Mouse (Mus musculus) heart, adult 2 months (tissue): ENCODE measurements at regions not wholly inside any gene's neighbourhood (a gene's known extent, or its start where the extent isn't known, plus 50 kb on each side); places are given as distances from the start of the nearest gene placed in this dataset.

Experiments
- DNase-seq, 2 experiments: peaks; one replicate each; pipeline ENCODE4 v3.0.0; 2021
- H3K27ac ChIP-seq: fragments of 200-600 bp; 2 replicates; pipeline ENCODE4 v1.8.1; 2022
- H3K27me3 ChIP-seq: fragments of 200-500 bp; 2 replicates; pipeline ENCODE4 v1.6.1; 2012; ENCODE audit warnings: mild to moderate bottlenecking, low read length, inconsistent platforms, mixed read lengths; ENCODE audit not compliant: control insufficient read depth, insufficient read depth
- H3K36me3 ChIP-seq: fragments of 200-500 bp; 2 replicates; pipeline ENCODE4 v1.6.1; 2012; ENCODE audit warnings: low read length, inconsistent platforms; ENCODE audit not compliant: control insufficient read depth, insufficient read depth
- H3K4me1 ChIP-seq: fragments of 200-500 bp; 2 replicates; pipeline ENCODE4 v1.6.1; 2011; ENCODE audit warnings: low read length; ENCODE audit not compliant: control insufficient read depth, insufficient read depth
- H3K4me3 ChIP-seq: fragments of 200-600 bp; 2 replicates; pipeline ENCODE4 v1.8.1; 2022
- H3K79me2 ChIP-seq: fragments of 200-500 bp; replicated peaks from 2 replicates; pipeline ENCODE4 v1.6.1; 2012; ENCODE audit warnings: mild to moderate bottlenecking, inconsistent platforms, low read length, moderate library complexity, mixed read lengths; ENCODE audit not compliant: control insufficient read depth, insufficient read depth
- H3K9ac ChIP-seq: fragments of 200-500 bp; 2 replicates; pipeline ENCODE4 v1.6.1; 2012; ENCODE audit warnings: low read depth, mild to moderate bottlenecking, control low read depth, inconsistent platforms, low read length, mixed read lengths
- CTCF ChIP-seq: fragments of 200-600 bp; IDR thresholded peaks from 2 replicates; pipeline ENCODE4 v1.8.1; 2022; ENCODE audit warnings: antibody characterized with exemption, mild to moderate bottlenecking, moderate library complexity
- EP300 ChIP-seq: fragments of 200-500 bp; IDR thresholded peaks from 2 replicates; pipeline ENCODE4 v1.6.1; 2011; ENCODE audit warnings: low read depth, low read length, control low read depth; ENCODE audit not compliant: insufficient read depth
- POLR2A ChIP-seq: fragments of 200-500 bp; IDR thresholded peaks from 2 replicates; pipeline ENCODE4 v1.6.1; 2011; ENCODE audit warnings: mild to moderate bottlenecking, low read depth, low read length, control low read depth; ENCODE audit not compliant: insufficient read depth
- WGBS: fragments of 180-500 bp; shearing (Covaris S2); methylation state at CpG from one replicate; pipeline ENCODE4 v1.1.7; 2018; 5-methylcytosine and 5-hydroxymethylcytosine counted together
- intact Hi-C: fragments of 180-260 bp; cut with DNase I; formaldehyde crosslinking; loops from one replicate; pipeline ENCODE4 v1.15.1; 2025

- Histone ChIP-seq H3K36me3 (no peaks in the 10 kb centered on the region), H3K9ac (no peak overlapping the region), H3K27ac (no peak overlapping the region), H3K4me1 (no peaks in the 10 kb centered on the region; the same call in 1 of the 2 replicates), H3K4me3 (no peak overlapping the region), H3K79me2 (no peaks in the 10 kb centered on the region), H3K27me3 (no peaks in the 10 kb centered on the region)
- WGBS = 84% methylated on average over 2 of the region's 2 CpGs
- TF ChIP-seq CTCF = no peak
- no peak for TF ChIP-seq EP300
- no peak for TF ChIP-seq POLR2A
- DNase-seq = no peak
- intact Hi-C loops = no loop called here
Measured at GRCm38 (mm10) chr13:94646326-94646725, 142.4 kb upstream of the Tbca start.

GRCm38 (mm10) chr13:94646781-94647555, 141.7 kb upstream of the Tbca start:
- H3K36me3 ChIP-seq = no peaks in the 10 kb centered on the region
- no peaks in the 10 kb centered on the region for H3K79me2 ChIP-seq
- 44% methylated on average over 12 of the region's 12 CpGs for WGBS
- intact Hi-C loops = no loop called here
- no peak for TF ChIP-seq EP300
- H3K4me1 ChIP-seq = no peaks in the 10 kb centered on the region; the same call in 1 of the 2 replicates
- no peak overlapping the region for H3K4me3 ChIP-seq
- no peak for DNase-seq
- H3K9ac ChIP-seq = no peak overlapping the region
- no peak overlapping the region for H3K27ac ChIP-seq
- no peaks in the 10 kb centered on the region for H3K27me3 ChIP-seq

- Histone ChIP-seq H3K36me3 (no peaks in the 10 kb centered on the region), H3K79me2 (no peaks in the 10 kb centered on the region), H3K4me1 (no peaks in the 10 kb centered on the region; the same call in 1 of the 2 replicates), H3K27me3 (no peaks in the 10 kb centered on the region), H3K9ac (no peak overlapping the region), H3K4me3 (no peak overlapping the region), H3K27ac (no peak overlapping the region)
- intact Hi-C loops = no loop called here
- 71% methylated on average over 5 of the region's 5 CpGs for WGBS
- TF ChIP-seq EP300 (no peak), CTCF (no peak), POLR2A (no peak)
- no peak for DNase-seq
Measured at GRCm38 (mm10) chr13:94647566-94647965, 141.1 kb upstream of the Tbca start.

GRCm38 (mm10) chr13:94650951-94651350, 137.8 kb upstream of the Tbca start:
- H3K27ac ChIP-seq = no peak overlapping the region
- H3K79me2 ChIP-seq = no peaks in the 10 kb centered on the region
- H3K27me3 ChIP-seq = no peaks in the 10 kb centered on the region
- TF ChIP-seq EP300 (no peak), CTCF (no peak), POLR2A (no peak)
- DNase-seq = no peak
- H3K9ac ChIP-seq = no peak overlapping the region
- intact Hi-C loops = no loop called here
- WGBS = 54% methylated on average over 7 of the region's 7 CpGs
- no peaks in the 10 kb centered on the region for H3K36me3 ChIP-seq
- no peaks in the 10 kb centered on the region; the same call in 1 of the 2 replicates for H3K4me1 ChIP-seq
- no peak overlapping the region for H3K4me3 ChIP-seq

GRCm38 (mm10) chr13:94667604-94668003, 121.1 kb upstream of the Tbca start:
- intact Hi-C loops = no loop called here
- Histone ChIP-seq H3K4me3 (no peak overlapping the region), H3K27me3 (no peaks in the 10 kb centered on the region; the same call in 1 of the 2 replicates), H3K9ac (no peak overlapping the region), H3K36me3 (no peaks in the 10 kb centered on the region), H3K79me2 (no peaks in the 10 kb centered on the region), H3K27ac (no peak overlapping the region), H3K4me1 (no peaks in the 10 kb centered on the region)
- 79% methylated on average over 9 of the region's 9 CpGs for WGBS
- DNase-seq = no peak
- TF ChIP-seq POLR2A = no peak
- TF ChIP-seq EP300 = no peak
- TF ChIP-seq CTCF = no peak

GRCm38 (mm10) chr13:94668276-94668675, 120.4 kb upstream of the Tbca start:
- Histone ChIP-seq H3K36me3 (no peaks in the 10 kb centered on the region), H3K4me1 (no peaks in the 10 kb centered on the region), H3K27ac (no peak overlapping the region), H3K27me3 (no peaks in the 10 kb centered on the region; the same call in 1 of the 2 replicates), H3K79me2 (no peaks in the 10 kb centered on the region), H3K9ac (no peak overlapping the region), H3K4me3 (no peak overlapping the region)
- TF ChIP-seq POLR2A (no peak), EP300 (no peak), CTCF (no peak)
- no peak for DNase-seq
- intact Hi-C loops = no loop called here
- WGBS = 65% methylated on average over 5 of the region's 5 CpGs
